Mouse (Mus musculus) hindbrain, postnatal 0 days (tissue): ENCODE data around the gene Fbn1. TPM values are rescaled to one million over a fixed set of nuclear protein-coding genes. Genes with fewer than 3 reads are reported as not detected.

ENCODE experiments used
- ATAC-seq: fragments of 200-750 bp; cut with Nextera tagmentation; 2 replicates; pipeline ENCODE4 v1.8.0; 2017; ENCODE audit warnings: mild to moderate bottlenecking, moderate TSS enrichment, moderate library complexity
- DNase-seq: peaks from one replicate; pipeline ENCODE4 v3.0.0-alpha.2; 2015; ENCODE audit warnings: low spot score
- H3K27ac ChIP-seq: fragments of 300-500 bp; sonication (generic); 2 replicates; pipeline ENCODE4 v1.5.1; 2014; ENCODE audit warnings: mild to moderate bottlenecking
- H3K27me3 ChIP-seq: fragments of 300-500 bp; sonication (generic); 2 replicates; pipeline ENCODE4 v1.6.1; 2014; ENCODE audit warnings: low read length, mixed read lengths; ENCODE audit not compliant: insufficient read depth
- H3K36me3 ChIP-seq: fragments of 300-500 bp; sonication (generic); 2 replicates; pipeline ENCODE4 v1.6.1; 2014; ENCODE audit warnings: low read length, mixed read lengths; ENCODE audit not compliant: insufficient read depth
- H3K4me1 ChIP-seq: fragments of 300-500 bp; sonication (generic); 2 replicates; pipeline ENCODE4 v1.6.1; 2014; ENCODE audit warnings: antibody characterized with exemption, low read length, mixed read lengths; ENCODE audit not compliant: insufficient read depth
- H3K4me2 ChIP-seq: fragments of 300-500 bp; sonication (generic); 2 replicates; pipeline ENCODE4 v1.6.1; 2014; ENCODE audit warnings: low read depth, mild to moderate bottlenecking, low read length, moderate library complexity, mixed read lengths
- H3K4me3 ChIP-seq: fragments of 300-500 bp; sonication (generic); 2 replicates; pipeline ENCODE4 v1.5.1; 2014; ENCODE audit warnings: low read length
- H3K9ac ChIP-seq: fragments of 300-500 bp; sonication (generic); replicated peaks from 2 replicates; pipeline ENCODE4 v1.6.1; 2014; ENCODE audit warnings: mild to moderate bottlenecking, low read length, moderate library complexity, mixed read lengths
- H3K9me3 ChIP-seq: fragments of 300-500 bp; sonication (generic); 2 replicates; pipeline ENCODE4 v1.6.1; 2016; ENCODE audit warnings: low read length, mixed read lengths
- CTCF ChIP-seq: IDR thresholded peaks from 2 replicates; pipeline ENCODE4 v1.5.1; 2016; ENCODE audit warnings: antibody characterized with exemption, control low read depth, low read depth
- WGBS: fragments of 180-500 bp; shearing (Covaris S2); extraction: QIAGEN DNeasy Blood & Tissue Kit; methylation state at CpG from one replicate; pipeline ENCODE4 v1.1.7; 2014; 5-methylcytosine and 5-hydroxymethylcytosine counted together
- polyA plus RNA-seq: library from polyadenylated mRNA; unstranded; fragments of >200 nt; fragmentation: Nextera tagmentation; extraction: Ambion mirVana; gene quantifications from 2 replicates; pipeline ENCODE4 v1.2.1, GENCODE M21; 2015
- total RNA-seq: library from RNA; depleted of rRNA; stranded (reverse); fragments of >200 nt; gene quantifications from 2 replicates; pipeline ENCODE4 v1.2.3, GENCODE M21; 2014

Fbn1 gene
- total and polyA plus RNA-seq, 2 experiments from 2014 or later: 2.3 to 16.6 TPM

- no peaks in the 10 kb centered on the region for H3K27me3 ChIP-seq
- no peak overlapping the region for H3K4me3 ChIP-seq
- DNase-seq (no peak), ATAC-seq (no peak)
- no peaks in the 10 kb centered on the region for H3K4me1 ChIP-seq
- 79% methylated on average over 7 of the region's 7 CpGs for WGBS
- no peaks in the 10 kb centered on the region for H3K9me3 ChIP-seq
- TF ChIP-seq CTCF: no peak
- H3K4me2 ChIP-seq: no peak overlapping the region
- no peak overlapping the region for H3K27ac ChIP-seq
- no peaks in the 10 kb centered on the region for H3K36me3 ChIP-seq
- no peak overlapping the region for H3K9ac ChIP-seq
Observed at GRCm38 (mm10) chr2:125386221-125386965, 121.4 kb downstream of the Fbn1 start.

GRCm38 (mm10) chr2:125384941-125385340 lies 122.9 kb downstream of the Fbn1 start:
- H3K4me3 ChIP-seq: no peak overlapping the region
- TF ChIP-seq CTCF: no peak
- H3K27ac ChIP-seq: no peak overlapping the region
- DNase-seq: no peak
- no peaks in the 10 kb centered on the region for H3K9me3 ChIP-seq
- H3K4me2 ChIP-seq: no peak overlapping the region
- H3K4me1 ChIP-seq: no peaks in the 10 kb centered on the region
- WGBS: 66% methylated on average over 4 of the region's 4 CpGs
- no peaks in the 10 kb centered on the region for H3K27me3 ChIP-seq
- no peak for ATAC-seq
- H3K9ac ChIP-seq: no peak overlapping the region
- H3K36me3 ChIP-seq: no peaks in the 10 kb centered on the region

GRCm38 (mm10) chr2:125384415-125384814 lies 123.4 kb downstream of the Fbn1 start:
- no peak overlapping the region for H3K4me2 ChIP-seq
- no peaks in the 10 kb centered on the region for H3K4me1 ChIP-seq
- no peaks in the 10 kb centered on the region for H3K36me3 ChIP-seq
- WGBS: 85% methylated on average over 6 of the region's 6 CpGs
- no peak for ATAC-seq
- H3K27me3 ChIP-seq: no peaks in the 10 kb centered on the region
- no peak overlapping the region for H3K27ac ChIP-seq
- TF ChIP-seq CTCF: no peak
- no peak for DNase-seq
- no peak overlapping the region for H3K9ac ChIP-seq
- H3K4me3 ChIP-seq: no peak overlapping the region
- no peaks in the 10 kb centered on the region for H3K9me3 ChIP-seq

DNA sequence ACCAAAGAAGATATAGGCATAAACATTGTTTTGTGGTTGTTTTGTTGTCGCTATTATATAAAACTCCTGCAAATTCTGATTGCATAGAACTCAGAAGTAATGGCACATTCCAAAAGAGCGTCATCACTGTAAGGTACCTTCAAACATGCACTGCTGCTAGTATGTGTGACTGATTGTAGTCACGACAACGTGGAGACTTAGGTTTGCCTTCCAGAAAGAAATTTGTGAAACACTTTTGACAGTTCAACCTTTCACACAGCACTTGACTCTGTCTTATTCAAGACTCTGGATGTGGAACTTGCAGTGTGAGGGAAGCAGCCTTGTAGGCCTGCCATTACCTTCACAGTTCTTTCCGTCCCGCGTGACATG lies 124.5 kb downstream of the Fbn1 start:
- H3K4me3 ChIP-seq: no peak overlapping the region

DNA sequence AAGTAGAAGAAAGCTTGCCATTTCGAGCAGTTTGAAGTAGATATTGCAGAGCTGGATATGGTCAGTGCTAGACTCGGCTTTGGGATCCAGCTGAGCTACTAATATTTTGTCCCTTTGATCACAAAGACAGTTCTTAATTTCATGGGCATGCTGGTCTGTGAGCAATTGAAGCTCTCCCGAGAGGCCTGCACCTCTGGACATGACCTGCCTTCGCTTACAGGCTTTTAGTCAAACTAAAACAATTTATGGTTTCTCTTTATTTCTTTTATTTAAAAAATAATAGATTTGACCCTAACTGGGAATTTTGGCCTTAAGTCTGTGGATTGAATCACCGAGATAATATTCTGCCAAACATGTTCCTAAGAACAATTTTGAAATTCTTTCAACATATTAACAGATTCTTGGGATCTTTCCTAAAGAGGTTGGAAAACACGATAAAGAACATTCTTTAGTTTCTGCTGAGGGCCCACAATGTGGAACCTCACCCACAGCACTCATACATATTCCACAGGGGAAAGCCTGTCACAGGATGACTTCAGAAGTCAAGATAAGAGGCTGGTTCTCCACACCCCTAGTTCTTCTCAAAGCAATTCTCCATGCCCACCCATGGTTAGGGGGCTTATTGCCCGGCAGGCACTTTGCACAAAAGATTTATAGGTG lies 125.0 kb downstream of the Fbn1 start:
- H3K4me2 ChIP-seq: no peak overlapping the region
- DNase-seq (no peak), ATAC-seq (no peak)
- H3K4me3 ChIP-seq: no peak overlapping the region
- no peaks in the 10 kb centered on the region for H3K27me3 ChIP-seq
- no peak for TF ChIP-seq CTCF
- H3K4me1 ChIP-seq: no peaks in the 10 kb centered on the region
- no peak overlapping the region for H3K9ac ChIP-seq
- H3K27ac ChIP-seq: no peak overlapping the region
- H3K36me3 ChIP-seq: no peaks in the 10 kb centered on the region
- 67% methylated on average over 7 of the region's 7 CpGs for WGBS
- H3K9me3 ChIP-seq: no peaks in the 10 kb centered on the region

More for the DNA sequence above, 124.5 kb downstream of the Fbn1 start:
- no peaks in the 10 kb centered on the region for H3K36me3 ChIP-seq
- DNase-seq (no peak), ATAC-seq (no peak)
- no peak overlapping the region for H3K27ac ChIP-seq
- no peak overlapping the region for H3K4me2 ChIP-seq
- TF ChIP-seq CTCF: no peak
- H3K4me1 ChIP-seq: no peaks in the 10 kb centered on the region
- no peak overlapping the region for H3K9ac ChIP-seq
- 91% methylated on average over 7 of the region's 7 CpGs for WGBS
- H3K27me3 ChIP-seq: no peaks in the 10 kb centered on the region
- no peaks in the 10 kb centered on the region for H3K9me3 ChIP-seq

- ATAC-seq: no peak
- no peaks in the 10 kb centered on the region for H3K4me1 ChIP-seq
- H3K36me3 ChIP-seq: no peaks in the 10 kb centered on the region
- H3K4me3 ChIP-seq: no peak overlapping the region
- no peaks in the 10 kb centered on the region for H3K27me3 ChIP-seq
- 84% methylated on average over 2 of the region's 2 CpGs for WGBS
- no peak overlapping the region for H3K9ac ChIP-seq
- H3K27ac ChIP-seq: no peak overlapping the region
- H3K4me2 ChIP-seq: no peak overlapping the region
- no peak for DNase-seq
- TF ChIP-seq CTCF: no peak
- no peaks in the 10 kb centered on the region for H3K9me3 ChIP-seq
Observed at GRCm38 (mm10) chr2:125380086-125380485, 127.7 kb downstream of the Fbn1 start.

- WGBS: 84% methylated on average over 2 of the region's 2 CpGs
- Histone ChIP-seq H3K9me3 (no peaks in the 10 kb centered on the region), H3K4me2 (no peak overlapping the region), H3K4me1 (no peaks in the 10 kb centered on the region), H3K27ac (no peak overlapping the region), H3K4me3 (no peak overlapping the region), H3K36me3 (no peaks in the 10 kb centered on the region), H3K9ac (no peak overlapping the region), H3K27me3 (no peaks in the 10 kb centered on the region)
- ATAC-seq: no peak
- DNase-seq: no peak
- peak; percentile 47 for TF ChIP-seq CTCF
Observed at GRCm38 (mm10) chr2:125379206-125379605, 128.6 kb downstream of the Fbn1 start.
